Mouse (Mus musculus) layer of hippocampus, adult 18-20 months (tissue): Measurements from ENCODE around the gene Galnt14. TPM values are rescaled to one million over a fixed set of nuclear protein-coding genes. Genes with fewer than 3 reads are reported as not detected.

ENCODE experiments used
- DNase-seq, 2 experiments: peaks; one replicate each; pipeline ENCODE4 v3.0.0; 2022; ENCODE audit warnings: low spot score in 2 of 2
- long read RNA-seq: library from polyadenylated mRNA; stranded (forward); transcript quantifications from one replicate; pipeline ENCODE4 v2.0.0, GENCODE M21; 2021
- total RNA-seq, 2 experiments: library from RNA; stranded (reverse); gene quantifications; 2 replicates each; pipeline ENCODE4 v1.2.3; 2021

Gene Galnt14
- total RNA-seq, result 10 to 100 TPM; 18.0 to 21.5 TPM
- long read RNA-seq, transcript Galnt14-201 (15 exons, 2,990 nt), result major isoform, 25 of 29 reads
- long read RNA-seq, partial matches to known transcripts, result 1 of 29 reads
- long read RNA-seq, other reads (novel, unspliced or antisense), result 2 of 29 reads

DNA sequence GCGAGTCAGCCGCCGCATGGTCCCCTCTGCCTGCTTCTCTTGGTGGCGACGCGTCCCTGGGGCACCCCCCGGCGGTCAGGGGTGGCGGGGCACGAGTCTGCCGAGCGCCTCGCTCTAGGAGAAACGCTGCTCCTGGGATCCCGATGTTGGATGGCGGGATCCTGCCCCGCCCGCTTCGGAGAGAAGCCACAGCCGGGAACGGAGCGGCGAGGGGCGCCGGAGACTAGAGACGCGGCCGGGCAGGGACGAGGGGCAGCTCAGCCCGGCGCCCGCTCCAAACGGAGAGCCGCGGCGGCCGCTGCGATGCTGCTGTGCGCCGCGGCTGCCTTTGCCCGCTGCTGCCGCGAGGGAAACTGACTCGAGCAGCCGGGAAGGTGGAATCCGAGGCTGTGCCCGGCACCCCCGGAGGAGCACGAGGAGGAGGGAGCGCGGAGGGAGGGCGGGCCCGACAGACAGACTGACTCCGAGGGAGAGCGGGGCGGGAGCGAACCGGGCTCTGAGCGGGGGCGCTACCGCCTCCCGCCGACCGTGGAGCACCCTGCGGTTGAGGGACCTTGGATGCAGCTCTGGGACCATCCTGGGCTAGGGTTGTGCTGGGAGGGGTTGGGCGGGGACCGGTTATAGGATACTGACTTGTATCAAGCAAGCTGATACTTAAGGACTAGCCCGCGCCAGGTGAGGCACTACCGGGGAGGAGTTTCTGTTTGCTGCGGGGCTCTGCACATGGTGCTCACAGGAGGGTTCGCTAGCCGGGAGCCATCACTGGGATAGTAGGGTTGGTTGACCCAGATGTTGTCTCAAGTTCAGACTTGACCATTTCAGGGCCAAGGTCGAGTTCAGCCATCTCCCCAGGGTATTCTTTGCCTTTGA is at the start of gene Galnt14:
Galnt14 (minus strand) TSS at position 412 of the 870 bp plus-strand sequence.
- peak; percentile 68 to 83 for DNase-seq

DNA sequence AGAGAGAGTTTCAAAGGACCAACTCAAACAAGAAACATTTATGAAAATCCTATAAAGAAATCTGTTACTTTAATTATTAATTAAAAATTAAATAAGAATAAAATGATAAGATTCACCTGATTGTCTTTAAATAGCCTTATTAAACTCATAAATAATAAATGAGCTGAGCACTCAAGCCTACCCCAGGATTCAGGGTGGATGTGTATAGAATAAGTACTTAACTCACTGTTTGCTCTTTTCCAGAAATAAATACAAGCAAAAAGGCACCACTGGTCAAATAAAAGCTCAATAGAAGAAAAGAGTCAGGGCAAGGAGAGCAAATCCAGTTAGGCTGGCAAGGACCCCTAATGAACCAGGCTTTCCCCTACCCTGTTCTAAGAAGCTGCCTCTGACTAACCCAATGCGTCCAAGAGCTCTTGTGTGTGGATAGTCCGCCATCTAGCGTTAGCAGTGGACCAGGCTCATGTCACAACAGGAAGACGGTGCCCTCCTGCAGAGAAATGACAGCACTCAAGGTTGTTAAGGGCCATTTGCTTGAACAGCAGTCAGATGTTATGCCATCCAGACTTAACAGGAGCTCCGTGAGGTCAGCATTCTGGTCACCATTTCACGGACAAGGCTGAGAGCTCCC is 33.5 kb upstream of the Galnt14 start:
- peak; percentile 73 to 91 for DNase-seq

DNA sequence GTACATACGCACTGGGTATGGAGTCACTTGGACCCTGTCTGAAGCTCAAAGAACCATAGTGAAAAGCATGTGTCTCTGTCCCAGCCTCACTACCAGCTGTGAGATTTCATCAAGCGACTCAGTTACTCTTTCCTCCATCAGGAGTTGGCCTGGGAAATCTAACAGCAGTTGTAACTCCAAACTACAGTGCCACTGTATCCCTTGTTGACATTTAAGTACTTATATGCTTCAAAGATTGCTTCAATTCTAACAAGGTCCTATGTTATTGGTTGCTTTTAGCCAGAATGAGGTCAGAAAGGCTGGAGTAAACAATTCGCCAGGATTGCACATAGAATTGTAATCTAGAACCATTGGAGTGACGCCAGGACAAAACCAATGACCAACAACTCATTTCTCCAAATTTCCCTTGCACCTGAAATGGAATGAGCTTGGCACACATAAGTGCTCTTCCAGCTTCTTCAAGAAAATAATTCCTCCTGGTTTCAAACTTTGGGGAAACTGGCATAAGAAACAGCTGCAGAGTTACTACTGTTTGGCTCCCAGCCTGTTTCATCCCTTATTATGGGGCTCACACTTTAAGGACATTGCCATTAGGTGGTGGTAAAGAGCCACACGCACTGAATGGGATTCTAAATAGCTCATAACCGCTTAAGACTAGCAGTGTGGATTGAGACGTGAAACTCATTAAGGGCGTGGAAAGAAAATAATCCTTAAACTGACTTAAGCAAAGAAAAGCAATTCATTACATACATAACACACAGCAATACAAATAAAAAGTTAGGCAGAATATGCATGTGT is 13.8 kb upstream of the Galnt14 start:
- peak in 1 of 2 experiments; percentile 62 for DNase-seq

DNA sequence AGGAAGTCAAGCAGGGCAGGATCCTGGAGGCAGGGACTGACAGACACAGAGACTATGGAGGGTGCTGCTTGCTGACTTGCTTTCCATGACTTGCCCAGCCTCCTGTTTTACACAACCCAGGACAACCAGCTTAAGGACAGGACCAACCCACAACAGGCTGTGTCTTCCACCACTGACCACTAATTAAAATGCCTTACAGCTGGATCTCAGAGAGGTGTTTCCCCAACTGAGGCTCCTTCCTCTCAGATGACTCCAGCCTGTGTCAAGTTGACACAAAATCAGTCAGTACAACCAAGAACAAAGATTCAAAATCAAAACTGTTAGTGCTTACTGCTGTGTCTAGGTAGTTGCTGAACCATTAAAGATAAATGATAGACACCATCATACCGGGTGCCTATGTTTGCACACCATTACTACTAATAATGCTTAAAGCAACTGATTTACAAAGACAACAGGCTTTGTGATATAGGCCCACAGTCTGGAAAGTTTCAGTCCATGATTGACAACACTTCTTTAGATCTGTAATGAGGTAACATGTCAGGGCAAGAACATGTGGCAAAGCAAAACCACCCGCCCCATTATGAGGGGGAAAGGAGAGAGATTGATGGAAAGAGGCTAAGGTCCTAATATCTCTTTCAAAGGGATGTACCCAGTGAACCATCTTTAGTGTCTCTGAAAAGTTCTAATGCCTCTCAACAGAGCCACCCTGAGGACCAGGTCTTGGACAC is 8.9 kb upstream of the Galnt14 start:
- no peak for DNase-seq

DNA sequence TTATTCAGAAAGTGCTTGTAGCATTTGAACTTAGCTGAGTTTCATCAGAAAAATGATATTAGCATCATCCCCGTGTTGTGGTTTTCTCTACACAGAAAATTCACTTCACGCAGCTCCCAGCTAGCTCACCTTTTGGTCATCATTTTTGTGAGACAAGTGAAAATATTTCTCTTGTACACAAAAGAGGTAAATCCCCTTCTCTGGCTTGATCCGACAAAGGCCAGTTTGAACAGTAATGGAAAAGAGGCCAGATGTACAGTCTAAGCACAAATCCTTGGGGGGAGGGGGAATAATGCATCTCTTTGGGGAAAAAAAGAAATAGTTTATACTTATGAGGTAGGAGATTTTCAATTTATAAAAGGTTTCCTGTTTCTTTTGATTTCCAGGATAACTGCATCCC is 6.4 kb upstream of the Galnt14 start:
- DNase-seq, result no peak

DNA sequence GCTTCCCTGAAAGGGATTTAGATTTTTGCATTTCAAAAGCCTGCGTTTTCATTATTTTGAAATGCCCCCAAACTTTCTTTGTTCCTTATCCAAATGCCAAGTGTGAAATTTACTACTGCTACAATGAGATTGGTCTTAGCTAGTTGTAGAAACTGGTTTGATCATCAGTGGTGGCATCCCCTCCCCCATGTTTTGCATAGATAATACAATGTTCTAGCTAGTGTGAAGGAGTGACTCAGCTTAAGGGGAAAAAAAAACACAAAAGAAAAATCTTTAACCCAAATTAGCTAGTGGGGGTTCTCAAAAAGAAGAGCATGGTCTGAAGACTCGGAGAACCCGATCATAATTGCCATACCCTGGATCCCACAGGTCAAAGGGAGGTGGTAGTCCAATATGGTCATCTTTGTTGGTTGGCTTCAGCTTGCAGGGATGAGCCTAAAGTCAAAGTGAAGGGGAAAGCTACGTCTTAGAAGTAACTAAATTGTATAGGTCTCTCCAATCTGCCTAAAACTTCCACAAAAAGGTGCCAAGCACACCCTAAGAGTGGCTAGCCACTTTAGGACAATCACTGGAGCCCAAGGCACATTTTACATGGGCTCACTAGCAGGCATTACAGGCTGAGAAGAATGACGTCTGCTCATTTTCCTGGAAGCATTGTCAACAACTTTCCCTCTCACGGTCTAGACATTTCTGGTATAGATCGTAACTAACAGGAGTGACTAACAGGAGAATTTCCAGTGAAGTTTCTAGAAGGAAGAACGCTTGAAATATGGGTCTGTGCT is 4.4 kb upstream of the Galnt14 start:
- no peak for DNase-seq

DNA sequence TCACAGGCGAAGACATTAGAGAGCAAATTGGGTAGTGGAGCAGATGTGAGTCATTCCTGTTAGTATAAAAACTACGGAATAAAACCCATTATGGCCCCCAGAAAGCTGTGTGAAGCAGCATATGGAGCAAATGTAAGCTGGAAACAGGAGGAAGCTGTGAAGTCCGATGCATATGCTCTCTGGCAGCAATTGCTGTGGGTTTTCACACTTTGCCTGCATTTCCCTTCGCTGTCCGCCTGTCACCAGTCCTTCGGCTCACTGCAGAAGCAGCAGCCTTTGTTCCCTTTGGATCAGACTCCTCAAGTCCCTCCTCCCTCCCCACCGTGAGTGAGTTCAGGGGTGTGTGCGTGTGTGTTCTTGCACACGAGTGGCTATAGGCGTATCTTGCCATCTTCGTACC is 3.1 kb upstream of the Galnt14 start:
- peak in 1 of 2 experiments; percentile 49 for DNase-seq

DNA sequence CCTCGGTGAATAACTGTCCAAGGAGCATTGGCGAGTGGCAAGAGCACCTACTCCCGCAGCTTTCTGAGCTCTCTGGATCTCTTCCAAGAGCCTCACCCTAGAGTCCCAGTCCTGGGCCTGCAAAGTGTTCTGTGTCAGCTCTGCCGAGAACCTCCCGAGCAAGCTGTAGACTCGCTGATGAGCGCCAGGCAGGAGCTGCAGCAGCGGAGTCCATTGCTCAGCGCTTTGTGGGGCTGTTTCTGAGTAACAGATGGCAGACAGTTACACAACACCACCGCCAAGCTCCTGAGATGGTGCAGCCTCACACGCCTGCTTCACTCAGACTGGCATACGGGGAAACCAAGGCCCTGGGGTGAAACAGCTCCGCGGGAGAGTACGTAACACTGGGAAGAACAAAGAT is 1.7 kb upstream of the Galnt14 start:
- peak; percentile 77 to 86 for DNase-seq

DNA sequence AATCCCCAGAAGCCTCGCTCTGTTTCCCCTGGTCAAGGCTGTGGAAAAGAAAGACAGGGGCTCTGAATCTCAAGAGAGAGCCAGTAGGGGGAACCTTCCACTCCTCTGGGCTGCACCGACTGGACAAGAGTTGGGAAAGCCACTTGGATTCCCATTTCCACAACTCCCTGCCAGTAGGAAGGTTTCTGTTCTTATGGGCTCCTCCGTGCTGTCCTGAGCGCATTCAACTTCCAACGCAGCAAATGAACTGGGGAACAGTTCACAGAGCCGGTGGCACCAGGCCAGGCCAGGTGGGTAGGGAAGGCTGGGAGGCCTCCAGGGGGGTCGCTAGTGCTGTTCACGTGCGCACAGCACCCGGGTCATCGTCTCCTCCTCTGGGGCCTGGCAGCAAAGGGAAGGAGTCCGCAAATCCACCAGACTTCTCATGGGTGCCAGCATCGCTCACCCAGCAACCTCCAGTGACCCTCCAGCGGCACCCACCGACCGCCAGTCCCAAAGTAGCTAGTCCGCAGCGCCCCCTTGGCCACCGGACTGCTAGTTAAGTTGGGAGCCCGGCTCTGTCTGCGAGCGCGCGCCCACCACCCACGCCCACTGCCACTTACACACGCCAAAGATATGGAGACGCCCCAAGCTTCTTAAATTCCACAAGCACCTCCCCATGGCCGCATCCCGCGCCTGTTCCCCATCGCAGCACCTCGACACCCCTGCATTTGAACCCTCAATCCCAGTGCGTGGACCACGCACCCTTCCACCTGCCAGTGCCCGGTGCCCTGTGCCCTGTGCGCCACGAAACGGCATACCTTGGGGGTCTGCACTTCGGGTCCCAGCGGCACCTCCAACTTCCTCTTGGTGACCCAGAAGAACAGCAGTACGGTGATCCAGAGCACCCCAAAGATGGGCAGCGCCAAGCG is 867 bp downstream of the Galnt14 start:
- DNase-seq, result peak; percentile 34 to 53

DNA sequence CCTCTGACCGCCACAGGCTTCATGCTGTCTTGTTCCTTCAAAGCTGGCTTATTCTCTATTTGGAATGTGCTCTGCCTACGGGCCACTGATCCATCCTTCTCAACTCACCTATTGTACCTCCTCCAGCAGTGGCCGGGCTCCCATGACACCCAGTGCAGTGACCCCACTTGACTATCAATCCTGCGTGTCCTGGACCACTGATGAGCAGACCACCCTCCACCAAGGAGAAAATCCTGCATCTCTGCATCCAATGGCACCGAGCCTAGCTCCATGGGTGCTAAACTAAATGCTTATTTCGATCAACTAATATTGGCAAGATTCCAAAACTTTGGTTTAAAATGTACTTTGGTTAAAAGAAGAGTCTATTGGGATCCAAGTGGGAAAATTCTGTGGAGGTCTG is 1.8 kb downstream of the Galnt14 start:
- DNase-seq, result no peak

DNA sequence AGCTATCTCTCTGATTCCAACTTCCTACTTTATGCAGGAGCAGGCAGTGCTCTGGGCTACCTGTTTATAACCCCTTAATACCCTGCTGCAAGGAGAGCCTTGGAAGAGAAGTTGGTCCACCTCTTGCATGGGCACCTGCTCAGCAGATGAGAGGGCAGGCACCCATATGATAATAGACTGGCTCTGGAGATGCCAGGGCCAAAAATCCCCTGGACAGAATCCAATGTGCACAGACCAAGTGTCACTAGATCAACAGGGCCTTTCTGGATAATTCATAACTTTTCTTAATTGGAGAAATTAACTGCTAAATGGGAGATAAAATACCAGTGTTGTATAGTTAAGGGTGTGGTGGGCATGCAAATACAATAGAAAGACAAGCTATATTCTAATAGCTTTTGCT is 6.7 kb downstream of the Galnt14 start:
- DNase-seq, result no peak

DNA sequence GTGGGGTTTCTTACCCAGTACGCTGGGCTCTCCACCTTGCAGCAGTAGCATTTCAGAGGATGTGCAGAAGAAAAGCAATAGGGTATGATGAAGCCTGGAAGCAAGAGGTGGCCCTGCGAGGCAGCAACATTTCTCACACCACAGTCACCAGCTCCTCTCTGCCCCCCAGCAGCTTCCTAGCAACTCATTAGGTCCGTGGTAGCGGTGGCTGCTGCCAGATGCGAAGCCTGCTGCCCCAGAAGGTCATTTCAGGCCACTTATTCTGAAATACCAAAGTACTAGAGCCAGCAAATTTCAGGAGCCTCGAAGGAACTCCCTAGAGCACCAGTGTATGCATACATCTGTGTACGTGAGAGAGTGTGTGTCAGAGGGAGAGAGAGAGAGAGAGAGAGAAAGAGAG is 9.2 kb downstream of the Galnt14 start:
- no peak for DNase-seq

DNA sequence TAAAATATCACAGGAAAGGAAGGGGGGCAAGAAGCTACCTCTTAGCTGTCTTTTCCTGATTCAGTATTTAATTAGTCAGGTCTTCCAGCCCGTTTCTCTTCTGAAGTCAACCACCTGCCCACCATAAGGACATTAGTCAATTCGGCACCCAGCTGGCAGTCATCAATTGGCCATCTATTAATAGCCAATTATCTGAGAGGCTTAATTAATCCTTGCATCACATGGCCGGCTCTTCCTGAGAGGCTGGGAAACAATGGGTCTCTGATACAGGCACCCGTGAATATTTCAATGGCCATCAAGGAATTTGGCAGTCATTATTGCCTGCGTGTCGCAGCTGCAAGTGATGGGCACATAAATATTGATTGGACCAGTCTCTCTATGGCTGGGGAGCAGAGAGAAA is 10.4 kb downstream of the Galnt14 start:
- no peak for DNase-seq

DNA sequence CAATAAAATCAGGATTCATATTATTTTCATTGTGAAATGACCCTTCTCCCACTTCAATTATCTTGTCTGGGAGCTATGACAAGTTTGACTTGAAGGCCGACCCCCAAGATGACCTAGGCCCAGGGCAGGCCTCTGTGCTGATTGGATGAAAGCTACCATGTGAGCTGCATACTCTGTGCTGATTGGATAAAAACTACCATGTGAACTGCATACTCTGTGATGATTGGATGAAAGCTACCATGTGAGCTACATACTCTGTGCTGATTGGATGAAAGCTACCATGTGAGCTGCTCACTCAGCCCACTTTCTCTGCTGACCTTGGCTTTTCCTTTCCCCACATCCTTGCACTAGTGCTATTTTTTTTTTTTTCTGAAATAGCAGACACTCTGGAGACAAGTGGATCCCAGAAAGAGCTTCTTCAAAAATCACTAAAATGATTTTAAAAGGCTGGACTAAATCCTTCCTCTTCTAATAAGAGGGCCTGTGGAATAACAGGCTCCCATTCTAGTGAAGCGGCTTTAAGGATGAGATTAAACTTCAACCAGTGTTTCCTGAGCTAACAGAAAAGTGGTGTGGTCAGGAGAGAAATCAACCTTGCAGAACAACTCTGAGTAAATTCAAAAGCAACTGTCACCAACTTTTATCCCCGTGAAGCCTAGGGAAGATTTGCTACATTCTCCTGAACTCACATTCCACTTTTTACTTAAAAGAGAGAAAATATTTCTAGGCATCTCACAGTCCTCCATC is 15.9 kb downstream of the Galnt14 start:
- DNase-seq, result no peak

DNA sequence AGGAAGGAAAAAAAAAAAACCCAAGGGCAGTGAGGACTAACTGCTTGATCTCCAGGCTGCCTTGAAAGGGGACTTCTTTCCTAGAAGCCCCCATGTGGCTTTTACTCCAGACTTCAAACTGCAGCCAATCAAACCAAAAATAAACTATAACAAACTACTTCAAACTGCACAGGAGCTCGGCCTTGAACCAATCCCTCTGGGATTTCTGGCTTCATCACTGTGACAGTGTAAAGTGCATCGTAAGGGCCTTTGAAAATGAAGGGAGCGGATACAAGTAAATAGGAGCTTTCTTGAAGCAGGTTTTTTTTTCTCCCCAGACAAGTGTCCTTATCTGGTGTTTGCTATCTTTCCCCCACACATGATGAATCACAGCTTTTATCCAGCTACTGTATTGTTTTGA is 22.0 kb downstream of the Galnt14 start:
- DNase-seq, result no peak

DNA sequence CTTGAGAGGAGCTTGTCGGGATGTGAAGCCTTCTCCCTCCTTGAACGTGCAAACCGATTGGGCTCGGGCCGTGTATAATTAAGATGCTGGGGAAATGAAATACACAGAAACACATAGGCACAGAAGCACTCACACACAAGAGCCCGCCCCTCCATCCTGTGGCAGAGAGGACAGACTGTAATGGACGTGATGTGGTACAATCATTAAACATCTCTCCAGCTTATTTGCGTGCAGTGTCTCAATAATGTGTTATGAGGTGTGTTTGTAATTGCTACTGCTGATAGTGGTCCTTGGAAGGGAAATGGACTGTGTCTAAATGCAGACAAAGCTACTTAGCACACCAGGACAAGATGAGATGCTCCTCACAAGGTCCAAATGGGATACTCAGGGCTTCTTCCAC is 24.0 kb downstream of the Galnt14 start:
- DNase-seq, result no peak

DNA sequence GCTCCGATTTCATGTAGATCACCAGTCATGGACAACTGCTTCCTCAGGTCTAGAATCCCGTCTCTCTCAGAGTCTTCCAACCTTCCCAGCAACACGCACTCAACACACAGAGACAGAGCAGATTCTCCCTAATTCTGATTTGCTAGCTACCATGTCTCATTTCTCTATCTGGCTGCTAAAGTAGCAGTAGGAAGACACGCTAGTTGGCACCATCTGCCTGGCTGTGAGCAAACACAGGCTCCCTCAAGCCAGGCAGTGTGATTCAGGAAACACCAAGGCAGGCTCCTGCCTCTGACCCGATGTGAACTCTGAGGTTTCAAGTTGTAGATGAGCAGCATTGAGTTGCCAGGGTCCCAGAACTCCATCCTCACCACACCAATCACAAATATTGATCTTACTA is 25.5 kb downstream of the Galnt14 start:
- peak; percentile 29 to 58 for DNase-seq

DNA sequence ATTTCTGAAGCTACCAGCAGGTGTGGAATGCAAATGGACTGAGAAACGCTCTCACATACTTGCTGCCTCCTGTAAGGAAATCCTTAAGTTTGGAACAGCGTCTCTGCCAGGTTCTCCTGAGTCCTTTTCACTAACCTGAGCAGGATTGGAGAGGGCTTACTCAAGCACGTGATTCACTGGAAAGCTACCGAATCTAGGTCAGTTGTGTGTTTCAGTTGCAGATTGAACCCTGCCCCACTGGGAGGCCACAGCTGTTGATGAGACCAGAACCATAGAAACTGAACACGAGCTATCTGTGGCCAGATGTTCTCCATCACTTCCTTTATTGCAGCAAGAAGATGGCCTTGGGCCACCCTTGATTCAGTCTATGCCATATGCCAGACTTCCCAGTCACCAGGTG is 38.3 kb downstream of the Galnt14 start:
- no peak for DNase-seq
